Mouse (Mus musculus) heart, postnatal 14 days (tissue): ENCODE measurements around the gene Ramp2. TPM values are rescaled to one million over a fixed set of nuclear protein-coding genes. Genes with fewer than 3 reads are reported as not detected.

Source experiments
- DNase-seq, 2 experiments: peaks; one replicate each; pipeline ENCODE4 v3.0.0; 2021 to 2022
- intact Hi-C: fragments of 180-260 bp; cut with DNase I; formaldehyde crosslinking; loops from one replicate; pipeline ENCODE4 v1.15.1; 2025
- total RNA-seq, 2 experiments: library from RNA; stranded (reverse); gene quantifications; 2 replicates each; pipeline ENCODE4 v1.2.3; 2021

Gene Ramp2
- total RNA-seq, 2 experiments from 2014 or later: 149 to 167 TPM

DNA sequence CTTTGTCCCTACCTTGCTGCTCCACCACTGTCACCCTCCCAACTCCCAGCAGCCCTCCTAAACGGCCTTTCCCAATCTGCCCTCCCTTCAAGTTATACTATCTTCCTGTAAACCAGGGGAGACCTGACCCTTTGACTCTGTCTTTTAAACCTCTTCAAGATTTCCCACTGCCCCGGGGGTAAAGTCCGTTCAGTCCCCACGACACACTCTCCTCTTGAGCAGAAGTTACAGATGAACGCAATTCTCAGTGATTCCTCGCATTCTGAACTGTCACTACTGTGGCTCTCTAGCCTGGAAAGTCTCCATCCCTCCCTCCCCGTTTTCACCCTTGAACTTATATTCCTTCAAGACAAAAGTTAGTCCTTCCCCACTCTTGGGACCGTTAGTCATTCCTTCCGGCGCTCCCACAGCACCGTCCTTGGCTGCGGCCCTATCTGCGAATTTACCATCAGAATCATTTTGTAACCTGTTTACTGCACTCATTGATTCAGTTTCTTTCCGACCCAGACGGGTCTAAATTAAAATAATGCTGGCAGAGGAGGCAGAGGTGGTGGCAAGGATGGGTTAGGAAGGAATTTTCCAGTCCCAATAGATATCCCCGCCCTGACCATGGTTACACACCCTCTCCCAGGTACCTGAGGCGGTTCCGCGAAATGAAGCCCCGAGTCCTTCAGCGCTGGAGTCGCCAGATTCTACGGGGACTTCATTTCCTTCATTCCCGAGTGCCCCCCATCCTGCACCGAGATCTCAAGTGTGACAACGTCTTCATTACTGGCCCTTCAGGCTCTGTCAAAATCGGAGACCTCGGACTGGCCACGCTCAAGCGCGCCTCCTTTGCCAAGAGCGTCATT, 17.5 kb downstream of the Ramp2 start:
- no peak for DNase-seq
- intact Hi-C loops: no loop called here

DNA sequence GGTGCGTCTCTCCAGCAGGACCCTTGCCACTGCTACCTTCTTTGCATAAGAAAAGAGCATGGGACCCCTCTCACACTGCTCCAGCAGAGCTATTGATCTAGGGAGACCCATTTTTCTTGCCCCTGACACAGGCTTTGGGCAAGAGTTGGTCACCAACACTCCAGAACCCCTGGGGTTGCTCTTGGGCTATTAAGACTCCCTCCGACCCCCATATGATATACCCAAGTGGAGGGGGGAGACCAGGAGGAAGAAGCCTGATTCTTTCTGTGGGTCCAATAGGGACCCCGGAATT, 18.1 kb downstream of the Ramp2 start:
- intact Hi-C loops: no loop called here

DNA sequence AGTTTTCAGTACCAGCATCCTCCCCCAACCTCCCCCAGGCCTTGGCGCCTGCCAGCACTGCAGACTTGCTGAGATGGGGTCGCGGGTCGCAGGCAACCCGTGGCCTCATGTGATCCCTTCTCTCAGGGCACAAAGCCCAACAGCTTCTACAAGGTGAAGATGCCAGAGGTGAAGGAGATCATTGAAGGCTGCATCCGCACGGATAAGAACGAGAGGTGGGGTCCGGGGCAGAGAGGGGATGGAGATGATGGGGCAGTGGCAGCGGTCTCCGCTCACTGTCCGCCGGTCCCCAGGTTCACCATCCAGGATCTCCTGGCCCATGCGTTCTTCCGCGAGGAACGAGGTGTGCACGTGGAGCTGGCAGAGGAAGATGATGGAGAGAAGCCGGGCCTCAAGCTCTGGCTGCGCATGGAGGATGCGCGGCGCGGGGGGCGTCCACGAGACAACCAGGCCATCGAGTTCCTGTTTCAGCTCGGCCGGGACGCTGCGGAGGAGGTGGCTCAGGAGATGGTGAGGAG, 19.2 kb downstream of the Ramp2 start:
- intact Hi-C loops: no loop called here
- DNase-seq: no peak

More for the DNA sequence above, 18.1 kb downstream of the Ramp2 start:
- DNase-seq: no peak

DNA sequence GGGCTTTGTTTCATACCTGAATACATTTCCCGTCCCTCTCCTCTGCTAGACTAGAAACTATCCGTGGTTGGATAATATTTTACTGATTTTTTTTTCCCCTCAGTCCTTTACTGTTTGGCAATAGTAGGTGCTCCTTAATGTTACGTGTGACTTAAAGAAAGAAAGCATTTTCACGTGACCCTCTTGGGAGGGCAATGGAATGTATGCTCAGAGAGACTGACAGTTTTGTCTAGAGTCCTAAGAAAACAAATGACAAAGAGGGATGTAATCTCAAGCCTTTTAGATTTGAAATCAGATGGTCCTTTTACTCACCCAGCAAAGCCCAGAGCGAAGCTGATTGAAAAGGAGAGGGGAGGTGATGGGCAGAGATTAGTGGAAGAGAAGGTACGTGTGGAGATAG, 20.1 kb downstream of the Ramp2 start:
- intact Hi-C loops: no loop called here
- DNase-seq: no peak

DNA sequence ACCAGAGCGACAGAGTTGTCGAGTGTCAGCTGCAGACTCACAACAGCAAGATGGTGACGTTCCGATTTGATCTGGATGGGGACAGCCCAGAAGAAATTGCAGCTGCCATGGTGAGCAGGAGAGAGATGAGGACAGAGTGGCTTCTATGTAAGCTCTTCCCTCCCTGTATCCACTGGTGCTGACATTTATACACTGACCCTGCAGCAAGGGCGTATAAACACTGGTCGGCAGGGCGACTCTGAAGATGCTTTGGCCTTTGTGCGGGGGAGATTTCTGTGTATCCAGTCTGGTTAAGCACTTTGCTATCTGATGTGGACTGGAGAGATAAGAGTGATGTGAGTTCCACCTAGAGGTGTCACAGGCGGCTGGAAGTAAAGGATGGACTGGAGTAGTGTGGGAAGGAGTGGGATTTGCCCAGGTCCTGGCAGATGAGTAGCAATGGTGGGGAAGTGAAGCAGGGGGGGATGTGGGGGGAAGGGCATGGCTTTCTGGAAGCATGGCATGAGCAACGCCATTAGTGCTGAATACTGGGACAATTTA, 23.8 kb downstream of the Ramp2 start:
- DNase-seq: no peak
- intact Hi-C loops: no loop called here

DNA sequence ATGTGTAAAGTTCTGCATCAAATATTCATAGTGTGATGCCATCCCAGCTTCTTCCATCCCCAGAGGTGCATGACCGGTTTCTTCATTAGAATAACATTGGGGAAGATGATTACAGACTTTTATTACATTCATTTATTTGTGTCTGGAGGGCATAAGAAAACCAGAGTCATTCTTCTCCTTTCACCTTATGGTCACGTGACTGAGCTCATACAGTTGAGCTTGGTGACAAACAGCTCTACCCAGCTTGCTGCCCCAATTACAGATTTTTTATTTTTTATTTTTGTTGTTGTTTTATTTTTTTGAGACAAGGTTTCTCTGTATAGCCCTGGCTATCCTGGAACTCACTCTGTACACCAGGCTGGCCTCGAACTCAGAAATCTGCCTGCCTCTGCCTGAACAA, 26.6 kb downstream of the Ramp2 start:
- DNase-seq: no peak
- intact Hi-C loops: no loop called here

DNA sequence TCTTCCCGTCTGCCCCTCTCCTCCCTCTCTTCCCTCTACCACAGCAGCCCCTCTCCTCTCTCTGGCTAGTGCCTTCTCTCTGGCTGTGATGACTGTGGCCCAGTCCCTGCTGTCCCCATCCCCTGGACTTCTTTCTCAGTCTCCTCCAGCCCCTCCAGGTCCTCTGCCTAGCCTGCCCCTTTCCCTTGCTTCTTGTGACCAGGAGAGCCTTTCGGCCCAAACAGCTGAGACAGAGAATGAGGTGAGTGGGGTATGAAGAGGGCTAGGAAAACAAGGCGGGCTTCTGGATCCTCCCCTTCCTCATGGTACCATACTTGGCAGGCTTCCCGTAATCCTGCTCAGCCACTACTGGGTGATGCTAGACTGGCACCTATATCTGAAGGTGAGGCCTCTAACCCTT, 29.5 kb downstream of the Ramp2 start:
- DNase-seq: no peak
- intact Hi-C loops: no loop called here

DNA sequence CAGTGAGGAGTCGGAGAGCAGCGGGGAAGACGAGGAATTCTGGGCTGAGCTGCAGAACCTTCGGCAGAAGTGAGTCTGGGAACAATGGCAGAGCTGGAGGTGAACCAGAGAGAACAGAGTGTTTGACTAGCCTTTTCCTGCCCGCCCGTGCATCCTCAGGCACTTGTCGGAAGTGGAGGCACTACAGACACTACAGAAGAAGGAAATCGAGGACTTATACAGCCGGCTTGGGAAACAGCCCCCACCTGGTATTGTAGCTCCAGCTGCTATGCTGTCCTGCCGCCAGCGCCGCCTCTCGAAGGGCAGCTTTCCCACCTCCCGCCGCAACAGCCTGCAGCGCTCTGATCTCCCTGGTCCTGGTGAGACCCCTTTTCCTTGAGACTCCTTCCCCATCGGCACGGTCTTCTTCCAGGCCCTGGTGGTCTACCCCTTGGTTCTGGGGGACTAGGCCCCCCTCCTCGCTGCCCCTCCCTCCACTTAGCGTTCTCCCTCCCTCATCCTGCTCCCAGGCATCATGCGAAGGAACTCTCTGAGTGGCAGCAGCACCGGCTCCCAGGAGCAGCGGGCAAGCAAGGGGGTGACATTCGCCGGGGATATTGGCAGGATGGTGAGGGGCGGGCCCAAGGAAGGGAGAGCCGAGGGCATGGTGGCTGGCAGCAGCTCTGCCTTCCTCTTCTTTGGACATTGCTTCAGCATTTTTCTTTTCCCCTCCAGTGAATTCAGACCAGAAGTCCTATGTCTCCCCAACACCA, 30.7 kb downstream of the Ramp2 start:
- DNase-seq: no peak
- intact Hi-C loops: no loop called here

DNA sequence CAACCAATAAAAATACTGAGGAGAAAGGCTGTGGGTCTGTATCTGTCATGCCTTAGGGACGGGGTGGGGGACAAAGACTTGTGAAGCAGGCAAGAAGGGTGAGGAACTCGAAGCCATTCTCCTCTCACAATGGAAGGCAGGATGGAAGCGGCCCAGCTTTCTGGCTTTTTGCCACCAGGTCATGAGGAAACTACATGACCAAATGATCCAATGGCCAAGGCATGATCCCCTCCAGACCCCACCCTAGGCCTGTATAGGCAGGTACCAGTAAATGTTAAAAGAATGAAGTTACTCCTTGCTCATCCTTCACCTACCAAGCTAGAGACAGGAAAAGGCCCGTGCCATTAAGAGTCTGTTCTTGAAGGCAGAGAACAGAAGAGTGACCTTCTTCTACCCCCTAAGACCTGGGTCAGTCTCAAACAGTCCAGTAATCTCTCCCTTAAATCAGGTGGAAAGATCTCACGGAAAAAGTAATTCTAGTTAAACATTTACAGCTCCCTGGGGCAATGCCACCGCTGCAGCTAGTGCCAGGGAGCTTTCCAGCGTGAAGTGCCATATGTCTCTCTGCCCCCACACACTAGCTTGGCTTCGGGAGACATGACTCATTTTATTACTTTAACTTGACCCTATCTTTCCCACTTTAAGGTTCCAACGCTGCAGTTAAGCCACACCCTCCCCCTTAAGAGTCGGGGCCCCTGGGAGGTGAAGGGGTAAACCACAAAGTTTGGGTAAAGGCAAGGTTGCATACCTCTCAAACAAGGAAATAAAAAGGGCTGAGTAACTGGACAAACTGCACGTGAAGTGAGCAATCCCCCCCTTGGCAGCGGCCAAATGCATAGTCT, 31.8 kb downstream of the Ramp2 start:
- no peak for DNase-seq
- intact Hi-C loops: no loop called here

DNA sequence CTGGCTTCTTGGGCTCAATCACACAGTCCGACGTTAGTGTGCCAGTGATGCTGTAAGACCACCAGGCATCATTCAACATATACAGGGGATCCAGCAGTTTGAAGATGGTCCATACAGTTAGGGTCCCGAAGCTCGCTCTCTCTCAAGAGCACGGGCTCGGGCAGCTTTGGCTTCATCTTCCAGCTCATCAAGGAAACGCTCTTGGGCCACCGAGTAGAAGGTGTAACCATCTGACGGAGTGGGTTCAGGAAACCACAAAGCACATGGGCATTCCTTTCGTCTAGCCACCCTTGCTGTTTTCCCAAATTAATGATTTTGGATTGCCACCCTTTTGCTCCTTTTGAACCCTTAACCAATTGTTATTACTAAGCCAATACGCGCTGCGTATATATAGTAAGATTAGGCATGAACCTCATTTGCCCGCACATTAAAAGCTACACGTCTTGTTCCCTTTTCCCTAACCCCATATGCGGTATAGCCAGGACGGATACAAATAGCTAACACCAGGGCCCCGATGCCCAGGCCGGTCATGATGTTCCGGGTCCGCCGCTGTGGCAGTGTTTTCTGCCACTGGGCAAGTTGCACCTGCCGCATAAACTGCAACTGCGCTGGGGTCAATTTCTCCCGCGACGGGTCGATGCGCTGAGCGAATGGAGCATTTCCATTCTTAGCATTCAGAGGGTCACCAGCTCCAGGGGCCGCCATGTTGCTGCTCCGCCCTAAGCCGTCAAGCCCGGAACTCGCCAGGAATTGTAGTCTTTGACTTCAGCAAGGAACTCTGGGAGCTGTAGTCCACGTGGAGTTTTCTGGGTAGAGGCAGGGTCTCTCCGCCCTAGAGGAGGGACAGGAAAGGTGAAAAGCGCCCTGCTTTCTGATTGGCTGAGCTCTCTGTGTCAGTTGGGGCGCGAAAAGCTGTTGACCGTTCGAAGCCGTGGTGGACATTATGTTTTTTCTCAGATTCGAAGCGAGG, 32.7 kb downstream of the Ramp2 start, which contains the start of the genes Cntd1 and Coa3:
TSS of gene Cntd1 (plus strand) at position 790 of the 970 bp plus-strand sequence.
TSS of gene Coa3 (minus strand) at position 892 of the 970 bp plus-strand sequence.
- intact Hi-C loops: no loop called here
- peak; percentile 78 to 86 for DNase-seq

DNA sequence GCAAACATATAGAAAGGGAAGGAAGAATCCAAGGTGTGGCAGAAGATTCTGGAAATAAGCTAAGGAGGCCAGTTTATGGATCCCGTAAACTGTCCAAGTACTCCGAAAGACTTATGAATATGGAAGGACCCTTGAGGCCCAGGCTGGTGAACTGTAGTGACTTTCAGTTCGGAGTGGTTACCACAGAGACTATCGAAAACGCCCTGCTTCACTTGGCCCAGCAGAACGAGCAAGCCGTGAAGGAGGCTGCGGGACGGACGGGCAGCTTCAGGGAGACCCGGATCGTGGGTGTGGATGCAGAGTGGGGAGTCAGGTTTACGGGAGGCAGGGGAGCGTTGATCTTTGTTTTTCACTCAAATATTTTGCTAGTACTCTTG, 33.4 kb downstream of the Ramp2 start:
- DNase-seq: no peak
- intact Hi-C loops: no loop called here

DNA sequence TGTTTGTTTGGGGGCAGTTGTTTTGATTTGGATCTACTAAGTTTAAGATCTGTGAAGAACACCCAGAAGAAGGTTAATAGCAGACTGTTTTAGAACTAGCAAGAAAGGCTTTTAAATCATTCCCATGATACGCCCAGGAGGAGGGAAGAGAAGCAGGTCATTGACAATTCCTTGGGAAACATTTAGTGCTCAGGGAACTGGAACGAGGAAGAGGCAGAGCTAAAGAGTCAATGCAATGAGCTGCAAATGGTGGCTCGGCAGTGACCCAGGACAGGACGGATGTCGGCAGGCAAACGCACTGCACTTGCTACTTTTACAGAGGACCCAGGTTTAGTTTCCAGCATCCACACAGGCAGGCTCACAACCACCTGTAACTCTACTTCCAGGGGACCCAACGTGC, 35.0 kb downstream of the Ramp2 start:
- DNase-seq: no peak
- intact Hi-C loops: no loop called here

DNA sequence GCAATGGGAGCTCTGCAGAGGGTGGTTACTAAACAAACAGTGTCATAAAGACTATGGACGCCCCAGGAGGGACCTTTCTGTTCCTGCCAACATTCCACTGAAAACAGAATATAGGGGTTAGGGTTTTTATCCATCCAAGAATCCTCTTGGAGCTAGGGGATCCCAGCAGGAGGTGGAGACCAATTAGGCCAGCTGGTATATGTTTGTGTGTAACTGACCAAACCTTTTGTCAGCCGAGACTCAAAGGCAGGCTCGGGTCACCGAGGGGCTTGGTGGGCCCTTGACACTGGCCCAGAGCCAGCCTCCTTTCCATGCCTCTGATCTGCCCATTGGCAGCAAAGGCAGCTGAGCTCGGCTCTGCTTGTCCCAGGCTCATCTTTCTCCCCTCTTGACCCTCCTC, 37.1 kb downstream of the Ramp2 start:
- intact Hi-C loops: no loop called here
- no peak for DNase-seq

DNA sequence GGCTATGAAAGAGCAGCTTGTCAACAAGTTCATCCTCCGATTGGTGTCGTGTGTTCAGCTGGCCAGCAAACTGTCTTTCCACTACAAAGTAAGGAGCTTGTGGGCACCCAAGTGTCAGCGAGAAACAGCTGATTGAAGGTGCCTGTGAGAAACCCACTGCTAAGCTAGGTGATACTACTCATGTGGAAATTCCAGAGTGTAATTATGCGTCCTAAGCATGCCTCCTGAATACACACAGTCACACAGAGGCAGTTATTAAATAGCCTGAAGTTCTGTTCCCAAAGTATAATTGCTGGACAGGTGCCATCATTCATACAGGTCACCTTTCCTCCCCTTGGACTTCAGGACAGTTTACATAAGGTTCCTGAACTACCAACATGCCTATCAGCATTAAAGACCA, 38.0 kb downstream of the Ramp2 start:
- DNase-seq: no peak
- intact Hi-C loops: no loop called here

DNA sequence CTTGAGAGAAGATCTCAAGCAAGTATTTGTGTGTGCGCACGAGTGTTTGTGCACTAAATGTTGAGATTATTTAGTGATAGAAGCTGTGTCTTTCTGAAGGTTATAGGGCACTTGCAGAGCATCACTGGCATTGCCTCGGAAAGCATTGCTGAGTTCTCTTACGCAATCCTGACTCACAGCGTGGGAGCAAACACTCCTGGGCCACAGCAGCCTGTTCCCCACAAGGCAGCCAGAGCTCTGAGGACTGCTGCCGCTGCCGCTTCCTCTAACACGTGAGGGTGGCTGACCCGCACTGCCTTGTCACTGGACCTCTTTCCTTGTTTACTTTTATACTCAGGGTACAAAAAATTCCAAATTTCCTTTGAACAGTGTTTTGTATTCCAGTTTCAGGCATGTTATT, 41.5 kb downstream of the Ramp2 start:
- DNase-seq: no peak
- intact Hi-C loops: no loop called here

DNA sequence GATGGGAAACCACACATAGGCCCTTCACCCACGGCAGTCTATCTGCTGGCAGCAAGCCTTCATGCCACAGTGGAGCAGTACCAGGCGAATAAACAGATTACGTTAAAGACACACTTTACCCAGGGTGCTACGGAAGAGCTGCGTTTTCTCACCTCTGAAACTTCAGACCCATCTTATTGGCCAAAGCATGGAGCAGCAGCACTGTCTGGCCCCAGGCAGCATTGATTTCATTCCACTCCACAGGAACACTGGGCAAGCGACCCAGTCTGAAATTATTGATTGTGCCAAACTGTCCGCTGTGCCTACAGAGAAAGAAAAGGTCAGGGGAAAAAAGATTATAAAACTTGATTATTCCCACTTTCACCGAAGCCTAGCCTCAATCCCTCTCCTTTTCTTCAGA, 45.4 kb downstream of the Ramp2 start:
- DNase-seq: no peak
- intact Hi-C loops: no loop called here

DNA sequence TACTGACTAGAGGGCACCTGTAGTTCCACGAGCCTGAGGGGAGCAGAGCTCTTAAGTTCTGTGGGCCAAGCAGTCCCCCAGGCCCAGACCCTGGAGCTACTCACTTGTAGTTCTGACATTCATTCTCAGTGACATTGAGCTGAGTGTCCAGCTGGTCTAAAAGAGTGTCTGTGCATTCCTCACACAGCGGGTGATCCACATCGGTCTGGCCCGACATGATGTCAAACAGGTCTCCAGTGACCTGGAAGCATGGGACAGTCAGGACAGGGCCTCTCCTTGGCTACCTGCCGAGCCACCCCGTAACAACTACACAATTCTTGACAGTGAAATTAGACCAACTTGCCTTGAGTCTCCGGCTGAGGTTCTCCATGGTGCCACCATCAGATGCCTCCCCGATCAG, 49.4 kb downstream of the Ramp2 start:
- no peak for DNase-seq
- intact Hi-C loops: no loop called here

DNA sequence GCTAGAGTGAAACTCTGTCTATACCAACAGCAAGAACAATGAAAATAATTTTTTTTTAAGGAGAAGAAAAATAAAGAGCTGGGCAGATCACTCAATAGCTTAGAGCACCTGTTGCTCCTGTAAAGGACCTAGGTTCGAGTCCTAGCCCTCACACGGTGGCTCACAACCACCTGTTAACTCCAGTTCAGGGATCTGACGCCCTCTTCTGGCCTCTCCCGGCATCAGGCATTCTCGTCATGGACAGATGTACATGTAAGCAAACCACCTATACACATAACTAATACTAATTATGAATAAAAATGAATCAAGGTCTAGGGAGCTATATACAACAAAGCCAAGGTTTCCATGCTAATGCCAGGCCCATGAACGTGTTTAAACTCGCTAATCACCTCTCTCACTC, 55.1 kb downstream of the Ramp2 start:
- no peak for DNase-seq
- intact Hi-C loops: loop anchor here (2.0 to 5.0 kb wide), 2 partner anchors 40 to 204 kb away; partner anchors contain the start of genes Psmc3ip and Wnk4

DNA sequence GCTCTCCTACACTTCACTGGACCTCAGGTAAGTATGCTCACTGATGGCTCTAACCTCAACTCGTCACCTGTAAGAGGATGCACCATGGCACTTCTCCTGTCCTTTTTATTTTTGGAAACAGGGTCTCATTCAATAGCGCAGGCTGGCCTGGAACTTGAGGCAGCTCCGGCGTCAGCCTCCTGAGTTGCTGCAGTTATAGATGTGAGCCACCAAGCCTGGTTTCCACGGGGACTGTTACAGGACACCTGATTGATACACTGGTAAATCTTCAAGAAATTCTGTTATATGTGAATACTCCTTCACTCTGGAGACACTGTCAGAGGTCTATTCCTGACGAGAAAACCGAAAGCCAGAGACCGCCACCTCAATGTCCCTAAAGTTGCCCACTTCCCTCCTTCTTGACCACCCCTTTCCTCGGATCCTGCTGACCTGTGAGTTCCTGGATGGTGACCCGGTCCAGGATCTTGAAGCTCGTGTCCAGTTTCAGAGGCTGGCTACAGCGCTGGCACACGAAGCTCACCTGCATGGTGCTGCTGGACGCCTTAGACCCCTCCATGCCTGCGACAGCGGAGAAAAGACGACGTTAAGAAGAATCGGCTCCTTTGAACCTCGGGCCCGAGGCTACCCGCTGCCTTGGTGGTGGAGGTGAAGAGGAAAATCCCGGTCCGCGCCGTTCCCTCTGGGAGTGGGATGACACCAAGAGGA, 55.6 kb downstream of the Ramp2 start:
- intact Hi-C loops: loop anchor here (1.0 to 5.0 kb wide), 3 partner anchors 41 to 204 kb away; partner anchors contain the start of genes Psmc3ip and Wnk4
- DNase-seq: no peak
